Mouse (Mus musculus) lung, adult 2 months (tissue): ENCODE results near the gene Ccdc106. TPM values are rescaled to one million over a fixed set of nuclear protein-coding genes. Genes with fewer than 3 reads are reported as not detected.

Source experiments
- DNase-seq: peaks from one replicate; pipeline ENCODE4 v3.0.0; 2022
- H3K4me1 ChIP-seq: fragments of 200-500 bp; 2 replicates; pipeline ENCODE4 v1.6.1; 2011; ENCODE audit warnings: low read length; ENCODE audit not compliant: control insufficient read depth, insufficient read depth
- H3K4me3 ChIP-seq: fragments of 200-500 bp; replicated peaks from 2 replicates; pipeline ENCODE3; 2011; ENCODE audit warnings: low read depth, mild to moderate bottlenecking, control low read depth, low read length; ENCODE audit errors: extremely low read depth
- CTCF ChIP-seq: fragments of 200-500 bp; IDR thresholded peaks from 2 replicates; pipeline ENCODE4 v1.5.1; 2011; ENCODE audit warnings: mild to moderate bottlenecking, low read length, control low read depth; ENCODE audit not compliant: insufficient read depth
- POLR2A ChIP-seq: fragments of 200-500 bp; IDR thresholded peaks from 2 replicates; pipeline ENCODE4 v1.6.1; 2011; ENCODE audit warnings: low read depth, mild to moderate bottlenecking, control low read depth, low read length, borderline replicate concordance; ENCODE audit errors: extremely low read depth
- WGBS: fragments of 180-500 bp; shearing (Covaris S2); methylation state at CpG from one replicate; pipeline ENCODE4 v1.1.7; 2018; 5-methylcytosine and 5-hydroxymethylcytosine counted together
- polyA plus RNA-seq: library from polyadenylated mRNA; depleted of rRNA; stranded (reverse); fragments of >200 nt; gene quantifications from 2 replicates; pipeline ENCODE4 v1.2.3, GENCODE M21; 2012

Ccdc106 gene
- polyA plus RNA-seq, 1 experiment: 0.90 TPM

- no peak overlapping the region for H3K4me3 ChIP-seq
- no peak for DNase-seq
- H3K4me1 ChIP-seq: 0 out of 2 replicates have a peak, but pooled peaks cover 2% of the 10 kb centered on the region
- WGBS: 97% methylated on average over 22 of the region's 22 CpGs
- TF ChIP-seq POLR2A: no peak
- TF ChIP-seq CTCF: no peak
Observed at GRCm38 (mm10) chr7:5029543-5029942, 9.2 kb downstream of the Ccdc106 start.

GRCm38 (mm10) chr7:5029946-5030345 lies 9.6 kb downstream of the Ccdc106 start:
- Histone ChIP-seq H3K4me1 (0 out of 2 replicates have a peak, but pooled peaks cover 2% of the 10 kb centered on the region), H3K4me3 (no peak overlapping the region)
- WGBS: 95% methylated on average over 21 of the region's 21 CpGs
- DNase-seq: no peak
- TF ChIP-seq POLR2A (no peak), CTCF (no peak)

GRCm38 (mm10) chr7:5030554-5031275 lies 10.4 kb downstream of the Ccdc106 start:
- H3K4me3 ChIP-seq: no peak overlapping the region
- TF ChIP-seq CTCF: no peak
- no peak for TF ChIP-seq POLR2A
- 92% methylated on average over 63 of the region's 63 CpGs for WGBS
- no peaks in the 10 kb centered on the region for H3K4me1 ChIP-seq
- no peak for DNase-seq

- H3K4me1 ChIP-seq: no peaks in the 10 kb centered on the region
Observed at GRCm38 (mm10) chr7:5031496-5031895, 11.1 kb downstream of the Ccdc106 start.

DNA sequence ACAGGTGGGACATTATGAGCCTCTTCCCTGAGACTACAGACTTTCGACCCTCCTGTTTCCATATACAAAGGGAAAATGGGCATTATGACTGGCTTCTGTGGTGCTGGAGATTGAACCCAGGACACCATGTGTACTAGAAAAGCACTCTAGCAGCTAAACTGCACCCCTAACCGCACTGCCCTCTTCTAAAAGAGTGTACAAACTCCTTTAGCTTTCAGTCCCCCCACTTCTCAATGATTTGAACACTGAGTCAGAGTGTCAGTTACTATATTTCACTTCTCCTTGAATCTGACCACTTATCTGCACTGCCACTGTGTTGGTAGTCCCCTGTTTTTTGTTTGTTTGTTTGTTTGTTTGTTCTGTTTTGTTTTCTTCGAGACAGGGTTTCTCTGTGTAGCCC lies 13.5 kb downstream of the Ccdc106 start, which contains the start of gene 4632433K11Rik:
4632433K11Rik (plus strand) TSS at position 301 of the 400 bp plus-strand sequence.
- WGBS: 91% methylated on average over 3 of the region's 3 CpGs
- Histone ChIP-seq H3K4me3 (no peak within 1 kb of the TSS), H3K4me1 (peaks cover 5% of the 10 kb centered on the region)
- no peak for DNase-seq
- TF ChIP-seq CTCF (no peak), POLR2A (no peak)

More at GRCm38 (mm10) chr7:5031496-5031895, 11.1 kb downstream of the Ccdc106 start:
- TF ChIP-seq POLR2A: no peak
- no peak for TF ChIP-seq CTCF
- DNase-seq: no peak
- H3K4me3 ChIP-seq: no peak overlapping the region
- 90% methylated on average over 46 of the region's 46 CpGs for WGBS

DNA sequence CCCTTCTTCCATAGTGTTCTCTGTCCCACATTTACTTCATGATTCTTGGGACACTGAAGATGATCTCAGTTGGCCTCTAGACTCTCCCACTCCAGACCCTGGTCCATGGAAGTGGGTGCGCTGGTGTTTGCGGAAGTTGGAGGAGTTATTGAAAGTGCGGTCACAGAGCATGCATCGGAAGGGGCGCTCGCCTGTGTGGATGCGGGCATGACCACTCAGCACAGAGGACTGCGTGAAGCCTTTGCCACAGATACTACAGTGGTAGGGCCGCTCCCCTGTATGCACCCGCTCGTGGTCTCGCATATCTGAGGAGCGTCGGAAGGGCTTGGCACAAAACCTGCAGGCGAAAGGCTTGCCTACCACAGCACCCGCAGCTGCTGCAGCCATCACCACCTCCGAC lies 15.3 kb downstream of the Ccdc106 start:
- no peak overlapping the region for H3K4me3 ChIP-seq
- no peak for DNase-seq
- peaks cover 7% of the 10 kb centered on the region for H3K4me1 ChIP-seq
- TF ChIP-seq POLR2A (no peak), CTCF (no peak)
- WGBS: 94% methylated on average over 17 of the region's 17 CpGs

DNA sequence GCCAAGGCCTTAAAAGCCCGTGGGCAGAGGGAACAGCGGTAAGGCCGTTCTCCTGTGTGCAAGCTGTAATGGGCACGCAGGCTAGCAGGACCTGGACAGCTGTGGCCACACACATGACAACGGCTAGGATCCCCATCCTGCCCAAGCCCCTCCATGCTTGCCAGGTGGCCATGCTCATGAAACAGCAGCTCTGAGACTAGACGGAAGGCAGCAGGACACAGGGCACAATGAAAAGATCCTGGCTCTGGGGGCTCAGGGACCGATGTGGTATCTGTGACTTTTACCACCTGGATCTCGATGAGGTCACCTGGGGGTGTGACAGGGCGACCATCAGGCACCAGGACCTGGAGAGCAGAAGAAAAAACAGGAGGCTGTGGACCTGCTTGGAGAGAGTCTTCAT lies 15.8 kb downstream of the Ccdc106 start:
- TF ChIP-seq POLR2A (no peak), CTCF (no peak)
- no peak for DNase-seq
- Histone ChIP-seq H3K4me3 (no peak overlapping the region), H3K4me1 (peaks cover 7% of the 10 kb centered on the region)
- 97% methylated on average over 9 of the region's 9 CpGs for WGBS

- Histone ChIP-seq H3K4me3 (no peak overlapping the region), H3K4me1 (peaks cover 7% of the 10 kb centered on the region)
- WGBS: 93% methylated on average over 7 of the region's 7 CpGs
Observed at GRCm38 (mm10) chr7:5037026-5037425, 16.7 kb downstream of the Ccdc106 start.

DNA sequence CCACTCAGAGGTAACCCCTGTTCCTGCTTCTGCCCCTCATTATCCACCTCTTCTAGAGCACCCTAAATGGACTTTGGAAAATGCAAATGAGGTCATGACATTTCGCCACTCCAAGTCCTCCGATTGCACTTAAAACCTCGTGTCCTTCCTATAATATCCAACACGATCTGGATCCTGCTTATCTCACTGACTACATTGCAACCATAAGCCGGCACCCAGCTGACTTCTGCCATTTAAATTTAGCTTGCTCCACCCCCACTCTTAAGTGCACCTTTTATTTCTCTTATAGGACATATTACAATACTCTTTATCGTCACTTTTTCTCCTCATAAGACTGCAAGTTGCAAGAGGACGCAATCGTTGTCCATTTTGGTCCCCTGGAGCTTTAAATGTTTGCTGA lies 17.1 kb downstream of the Ccdc106 start:
- DNase-seq: no peak
- WGBS: 84% methylated on average over 8 of the region's 8 CpGs
- TF ChIP-seq CTCF (no peak), POLR2A (no peak)
- H3K4me3 ChIP-seq: no peak overlapping the region
- H3K4me1 ChIP-seq: peaks cover 7% of the 10 kb centered on the region

More at GRCm38 (mm10) chr7:5037026-5037425, 16.7 kb downstream of the Ccdc106 start:
- no peak for DNase-seq
- TF ChIP-seq CTCF (no peak), POLR2A (no peak)

- peak; percentile 64; the same call in 1 of the 2 replicates for TF ChIP-seq POLR2A
- TF ChIP-seq CTCF: no peak
- DNase-seq: peak; percentile 96
- Histone ChIP-seq H3K4me3 (peak within 1 kb of the TSS; percentile 99), H3K4me1 (peaks cover 7% of the 10 kb centered on the region)
- 1% methylated on average over 48 of the region's 48 CpGs for WGBS
Observed at GRCm38 (mm10) chr7:5038109-5038732, 17.9 kb downstream of the Ccdc106 start, which contains the start of gene Zfp784. TSS of gene Zfp784 (minus strand) at chr7:5038446.
